Mouse (Mus musculus): ENCODE results near the gene Cxcr4. TPM values are rescaled to one million over a fixed set of nuclear protein-coding genes. Genes with fewer than 3 reads are reported as not detected.

The Cxcr4 gene
- polyA plus RNA-seq, 1 experiment from 2014 or later: 2.2 TPM

DNA sequence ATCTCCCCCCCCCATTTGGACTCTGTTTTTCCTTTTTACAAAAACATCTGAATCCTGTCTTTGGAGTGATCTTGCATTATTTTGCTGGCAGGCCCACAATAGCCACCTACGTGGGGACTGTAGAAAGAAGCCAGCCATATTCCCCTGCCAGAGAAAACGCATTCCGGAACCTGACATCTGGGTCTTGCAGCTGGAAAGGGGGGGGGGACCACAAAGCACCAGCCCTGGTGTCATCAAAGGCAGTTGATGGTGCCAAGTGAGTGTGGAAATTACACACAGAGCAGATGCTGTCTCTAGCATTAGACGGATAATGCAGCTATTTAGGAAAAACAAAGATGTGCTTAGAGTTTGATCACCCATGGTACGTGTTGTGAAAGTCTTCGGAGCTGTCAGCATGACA, 46.4 kb downstream of the Cxcr4 start:
- Histone ChIP-seq H3K4me2 (ENCODE audit: low read depth, low read length) (no peak overlapping the region), H3K4me3 (ENCODE audit: low read length) (no peak overlapping the region), H3K9me3 (ENCODE audit: control insufficient read depth, low read length) (no peaks in the 10 kb centered on the region), H3K27ac (ENCODE audit: low read length) (no peak overlapping the region), H3K9ac (ENCODE audit: low read depth, low read length) (no peak overlapping the region), H3K36me3 (ENCODE audit: control insufficient read depth, insufficient read depth, low read length) (no peaks in the 10 kb centered on the region), H3K4me1 (ENCODE audit: control insufficient read depth, insufficient read depth, low read length) (no peaks in the 10 kb centered on the region), H3K27me3 (replicated peaks; ENCODE audit: control insufficient read depth, insufficient read depth, low read length) (no peaks in the 10 kb centered on the region)
- 77% methylated on average over 6 of the region's 6 CpGs for WGBS
- no peak for ATAC-seq

DNA sequence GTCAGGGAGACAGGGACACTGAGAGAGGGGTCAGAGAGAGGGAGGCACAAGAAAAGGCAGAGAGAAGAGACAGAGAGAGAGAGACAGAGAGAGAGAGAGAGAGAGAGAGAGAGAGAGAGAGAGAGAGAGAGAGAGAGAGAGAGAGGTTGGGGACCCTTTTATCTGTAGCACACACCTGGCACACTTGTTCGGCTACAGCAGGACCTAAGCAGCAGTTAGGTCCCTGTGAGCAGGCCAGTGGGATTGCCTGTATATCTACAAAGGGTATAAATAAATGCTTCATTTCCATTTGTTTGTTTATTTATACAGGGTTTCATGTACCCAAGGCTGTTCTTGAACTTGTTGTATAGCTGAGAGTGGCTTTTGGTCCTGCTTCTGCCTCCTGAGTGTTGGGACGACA, 49.0 kb downstream of the Cxcr4 start:
- Histone ChIP-seq H3K27me3 (replicated peaks; ENCODE audit: control insufficient read depth, insufficient read depth, low read length) (no peaks in the 10 kb centered on the region), H3K9ac (ENCODE audit: low read depth, low read length) (no peak overlapping the region), H3K27ac (ENCODE audit: low read length) (no peak overlapping the region), H3K9me3 (ENCODE audit: control insufficient read depth, low read length) (no peaks in the 10 kb centered on the region), H3K36me3 (ENCODE audit: control insufficient read depth, insufficient read depth, low read length) (no peaks in the 10 kb centered on the region), H3K4me3 (ENCODE audit: low read length) (no peak overlapping the region), H3K4me2 (ENCODE audit: low read depth, low read length) (no peak overlapping the region), H3K4me1 (ENCODE audit: control insufficient read depth, insufficient read depth, low read length) (no peaks in the 10 kb centered on the region)
- no peak for ATAC-seq
- WGBS: 90% methylated on average over 2 of the region's 2 CpGs

DNA sequence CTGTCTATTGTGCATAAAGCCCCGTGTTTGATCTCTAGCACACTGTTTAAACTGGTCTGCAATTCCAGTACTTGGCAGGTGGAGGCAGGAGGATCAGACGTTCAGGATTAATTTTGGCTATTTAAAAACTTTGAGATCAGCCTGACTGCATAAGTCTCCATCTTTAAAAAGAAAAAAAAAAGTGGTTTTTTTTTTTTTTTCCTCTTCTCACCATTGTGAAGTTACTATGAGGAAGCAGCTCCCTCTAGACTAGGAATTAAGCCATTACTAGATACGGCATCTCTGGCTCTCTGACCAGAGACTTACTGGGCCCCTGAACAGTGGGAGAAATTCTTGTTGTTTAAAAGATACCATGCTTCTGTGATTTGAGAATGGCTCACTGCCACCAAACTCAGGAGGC, 49.5 kb downstream of the Cxcr4 start:
- Histone ChIP-seq H3K27me3 (replicated peaks; ENCODE audit: control insufficient read depth, insufficient read depth, low read length) (no peaks in the 10 kb centered on the region), H3K36me3 (ENCODE audit: control insufficient read depth, insufficient read depth, low read length) (no peaks in the 10 kb centered on the region), H3K4me2 (ENCODE audit: low read depth, low read length) (no peak overlapping the region), H3K9me3 (ENCODE audit: control insufficient read depth, low read length) (no peaks in the 10 kb centered on the region), H3K27ac (ENCODE audit: low read length) (no peak overlapping the region), H3K4me1 (ENCODE audit: control insufficient read depth, insufficient read depth, low read length) (no peaks in the 10 kb centered on the region), H3K9ac (ENCODE audit: low read depth, low read length) (no peak overlapping the region), H3K4me3 (ENCODE audit: low read length) (no peak overlapping the region)
- WGBS: 70% methylated on average over 3 of the region's 3 CpGs
- ATAC-seq: no peak

DNA sequence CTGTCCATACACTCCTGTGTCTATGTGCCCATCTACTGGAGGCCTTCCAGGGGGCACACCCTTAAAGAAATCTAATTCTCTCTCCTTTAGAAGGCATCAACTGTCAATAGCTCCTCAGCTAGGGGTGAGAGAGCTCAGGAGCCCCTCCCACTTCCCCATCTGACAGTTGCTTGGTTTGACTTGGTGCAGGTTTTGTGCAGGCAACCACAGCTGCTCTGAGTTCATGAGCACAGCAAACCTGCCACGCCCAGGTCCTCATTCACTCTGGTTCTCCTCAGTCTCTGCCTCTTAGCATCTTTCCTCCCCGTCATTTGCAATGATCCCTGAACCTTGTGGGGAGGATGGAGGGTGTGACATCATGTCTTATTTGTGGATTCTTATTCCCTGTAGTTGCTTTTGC, 51.9 kb downstream of the Cxcr4 start:
- WGBS: 79% methylated on average over 2 of the region's 2 CpGs
- no peaks in the 10 kb centered on the region; the same call in 1 of the 2 replicates for H3K4me1 ChIP-seq (ENCODE audit: control insufficient read depth, insufficient read depth, low read length)
- H3K27me3 ChIP-seq (replicated peaks; ENCODE audit: control insufficient read depth, insufficient read depth, low read length): no peaks in the 10 kb centered on the region
- H3K9ac ChIP-seq (ENCODE audit: low read depth, low read length): no peak overlapping the region
- H3K9me3 ChIP-seq (ENCODE audit: control insufficient read depth, low read length): no peaks in the 10 kb centered on the region
- no peak overlapping the region for H3K4me3 ChIP-seq (ENCODE audit: low read length)
- no peak for ATAC-seq
- no peak overlapping the region for H3K4me2 ChIP-seq (ENCODE audit: low read depth, low read length)
- no peaks in the 10 kb centered on the region for H3K36me3 ChIP-seq (ENCODE audit: control insufficient read depth, insufficient read depth, low read length)
- H3K27ac ChIP-seq (ENCODE audit: low read length): no peak overlapping the region

GRCm38 (mm10) chr1:128539555-128539954, 52.5 kb downstream of the Cxcr4 start:
- 77% methylated on average over 10 of the region's 10 CpGs for WGBS

More at GRCm38 (mm10) chr1:128539555-128539954, 52.5 kb downstream of the Cxcr4 start:
- ATAC-seq: no peak
- Histone ChIP-seq H3K9ac (ENCODE audit: low read depth, low read length) (no peak overlapping the region), H3K9me3 (ENCODE audit: control insufficient read depth, low read length) (no peaks in the 10 kb centered on the region), H3K4me3 (ENCODE audit: low read length) (no peak overlapping the region), H3K27ac (ENCODE audit: low read length) (no peak overlapping the region), H3K27me3 (replicated peaks; ENCODE audit: control insufficient read depth, insufficient read depth, low read length) (no peaks in the 10 kb centered on the region), H3K36me3 (ENCODE audit: control insufficient read depth, insufficient read depth, low read length) (no peaks in the 10 kb centered on the region), H3K4me2 (ENCODE audit: low read depth, low read length) (no peak overlapping the region), H3K4me1 (ENCODE audit: control insufficient read depth, insufficient read depth, low read length) (no peaks in the 10 kb centered on the region; the same call in 1 of the 2 replicates)

Other genes starting within 250 kb of the Cxcr4 start
- gene Mcm6, start 232.6 kb downstream of the Cxcr4 start, polyA plus RNA-seq (2015; fragmentation: Nextera tagmentation; extraction: Ambion mirVana): 205 and 225 TPM in 2 replicates
- gene Dars, start 174.9 kb downstream of the Cxcr4 start, polyA plus RNA-seq (2015; fragmentation: Nextera tagmentation; extraction: Ambion mirVana): 178 TPM in 2 replicates